In genomic region chr17:47688608-47689575, GRCm38 (mm10) we compare ENCODE assay signal across 8 mouse cellular contexts. TPM values are rescaled to one million over a fixed set of nuclear protein-coding genes. Genes with fewer than 3 reads are reported as not detected.
DNase-seq lines count a peak whose midpoint lies in the region; ATAC-seq and TF ChIP-seq lines count a peak whose summit lies in the region.

Gene Frs3 (plus strand): TSS chr17:47689030.

- peaks cover 15% of the 10 kb centered on the region for H3K36me3 ChIP-seq in ES-E14 (ENCODE audit: control insufficient read depth, insufficient read depth, low read length, poor library complexity, severe bottlenecking)
- peaks cover 17% of the 10 kb centered on the region for H3K36me3 ChIP-seq in forebrain, embryonic 14.5 days (ENCODE audit: control insufficient read depth, insufficient read depth, low read length)
- H3K36me3 ChIP-seq in heart, embryonic 16.5 days (ENCODE audit: control insufficient read depth, insufficient read depth): peaks cover 16% of the 10 kb centered on the region
- H3K36me3 ChIP-seq in neural tube, embryonic 13.5 days: peaks cover 21% of the 10 kb centered on the region

- no peak for DNase-seq in ES-E14 (ENCODE audit: low read depth, low spot score)
- DNase-seq in c-Kit-positive CD71-positive TER-119-positive erythroid progenitor cells, embryonic 14.5 days (ENCODE audit: low spot score): peak; percentile 39
- peak; percentile 69 for DNase-seq in forebrain, embryonic 14.5 days (ENCODE audit: low spot score)
- DNase-seq in kidney, postnatal 36 days: peak; percentile 47 to 81
- DNase-seq in lung, adult 18-20 months: peak; percentile 53 to 62
- peak; percentile 85 for DNase-seq in testis, postnatal 10 days (ENCODE audit: low spot score)

- H3K27ac ChIP-seq in ES-E14 (ENCODE audit: insufficient read depth, low read depth, low read length, poor library complexity, severe bottlenecking): peak within 1 kb of the TSS; percentile 72
- H3K27ac ChIP-seq in forebrain, embryonic 14.5 days (ENCODE audit: low read depth, low read length): peak within 1 kb of the TSS; percentile 75
- H3K27ac ChIP-seq in heart, embryonic 16.5 days (ENCODE audit: low read length): peak within 1 kb of the TSS; percentile 86
- H3K27ac ChIP-seq in neural tube, embryonic 13.5 days (replicated peaks): peak within 1 kb of the TSS; percentile 91

- 0 out of 2 replicates have a peak, but pooled peaks cover 5% of the 10 kb centered on the region for H3K27me3 ChIP-seq in forebrain, embryonic 14.5 days (replicated peaks; ENCODE audit: control insufficient read depth, insufficient read depth, low read length)
- H3K27me3 ChIP-seq in heart, embryonic 16.5 days (ENCODE audit: control insufficient read depth, insufficient read depth, low read length): no peaks in the 10 kb centered on the region
- H3K27me3 ChIP-seq in neural tube, embryonic 13.5 days: no peaks in the 10 kb centered on the region; the same call in 1 of the 2 replicates

- peak within 1 kb of the TSS; percentile 85 to 95 for H3K4me3 ChIP-seq in ES-E14 (ENCODE audit: insufficient read depth in 1 of 2, low read depth in 1 of 2, low read length in 2 of 2, poor library complexity in 1 of 2, severe bottlenecking in 1 of 2)
- H3K4me3 ChIP-seq in forebrain, embryonic 14.5 days (ENCODE audit: low read depth, low read length): peak within 1 kb of the TSS; percentile 81
- peak within 1 kb of the TSS; percentile 95 for H3K4me3 ChIP-seq in heart, embryonic 16.5 days (ENCODE audit: low read length)
- H3K4me3 ChIP-seq in neural tube, embryonic 13.5 days: peak within 1 kb of the TSS; percentile 66

- 1% methylated on average over 58 of the region's 58 CpGs for WGBS in forebrain, embryonic 14.5 days
- 1% methylated on average over 58 of the region's 58 CpGs for WGBS in heart, embryonic 16.5 days
- 1% methylated on average over 54 of the region's 58 CpGs for WGBS in neural tube, embryonic 13.5 days

- peak within 1 kb of the TSS; percentile 96 for H3K9ac ChIP-seq in ES-E14 (ENCODE audit: insufficient read depth, low read depth, low read length, poor library complexity, severe bottlenecking)
- peak within 1 kb of the TSS; percentile 85 for H3K9ac ChIP-seq in forebrain, embryonic 14.5 days (ENCODE audit: low read length)
- H3K9ac ChIP-seq in heart, embryonic 16.5 days (ENCODE audit: low read length): peak within 1 kb of the TSS; percentile 91
- H3K9ac ChIP-seq in neural tube, embryonic 13.5 days: peak within 1 kb of the TSS; percentile 95

- H3K4me1 ChIP-seq in ES-E14 (ENCODE audit: control insufficient read depth in 2 of 2, insufficient read depth in 2 of 2, low read length in 2 of 2, poor library complexity in 1 of 2): peaks cover 3 to 9% of the 10 kb centered on the region in 2 experiments; a peak in 1 of 4 replicates
- peaks cover 12% of the 10 kb centered on the region for H3K4me1 ChIP-seq in forebrain, embryonic 14.5 days (ENCODE audit: control insufficient read depth, insufficient read depth, low read length)
- peaks cover 13% of the 10 kb centered on the region for H3K4me1 ChIP-seq in heart, embryonic 16.5 days (ENCODE audit: control insufficient read depth, insufficient read depth, low read length)
- H3K4me1 ChIP-seq in neural tube, embryonic 13.5 days (replicated peaks): peaks cover 32% of the 10 kb centered on the region

- peak within 1 kb of the TSS; percentile 96 for H3K4me2 ChIP-seq in forebrain, embryonic 14.5 days (ENCODE audit: low read length)
- peak within 1 kb of the TSS; percentile 98 for H3K4me2 ChIP-seq in heart, embryonic 16.5 days (ENCODE audit: low read depth, low read length)
- peak within 1 kb of the TSS; percentile 96 for H3K4me2 ChIP-seq in neural tube, embryonic 13.5 days

- peak; percentile 62 for ATAC-seq in forebrain, embryonic 14.5 days
- peak; percentile 71 for ATAC-seq in heart, embryonic 16.5 days (replicated peaks; ENCODE audit: extremely low read depth, insufficient read depth, low FRiP score)
- peak; percentile 73 for ATAC-seq in neural tube, embryonic 13.5 days (ENCODE audit: low read depth)

- in situ Hi-C loops in ES-E14 (cut with MboI; ENCODE audit: low sequenced_read_pairs in 2 of 2, unreplicated experiment in 2 of 2): no loop called here

- H3K9me3 ChIP-seq in ES-E14 (ENCODE audit: control insufficient read depth, insufficient read depth, low read depth, low read length): no peaks in the 10 kb centered on the region
- no peaks in the 10 kb centered on the region for H3K9me3 ChIP-seq in forebrain, embryonic 14.5 days (replicated peaks; ENCODE audit: control insufficient read depth, low read length)
- no peaks in the 10 kb centered on the region for H3K9me3 ChIP-seq in heart, embryonic 16.5 days (replicated peaks; ENCODE audit: control insufficient read depth, low read length)
- no peaks in the 10 kb centered on the region for H3K9me3 ChIP-seq in neural tube, embryonic 13.5 days

TF ChIP-seq in ES-E14, 5 proteins besides CTCF, POLR2A, EP300 and RAD21:
- TF ChIP-seq MAFK (IDR thresholded peaks at IDR 0.05; ENCODE audit: insufficient read depth, low read depth, low read length) (no peak), ZC3H11A (IDR thresholded peaks at IDR 0.05; ENCODE audit: borderline replicate concordance, low read depth, low read length) (no peak), HCFC1 (IDR thresholded peaks at IDR 0.05; ENCODE audit: borderline replicate concordance, insufficient read depth, low read length) (no peak), ZNF384 (IDR thresholded peaks at IDR 0.05; ENCODE audit: low read depth, low read length) (no peak), CHD2 (IDR thresholded peaks at IDR 0.05; ENCODE audit: low read depth, low read length) (no peak)

RNA-seq across cellular contexts. Expression of gene Frs3, which starts in this region (rescaled TPM):
- total RNA-seq in ES-E14 (2012; rRNA removed): 8.4 and 15.9 TPM in 2 replicates
- 16.1 and 17.4 TPM in 2 replicates for polyA plus RNA-seq in forebrain, embryonic 14.5 days (2014; fragmentation: Nextera tagmentation; extraction: Ambion mirVana)
- 3.9 and 5.1 TPM in 2 replicates for polyA plus RNA-seq in heart, embryonic 16.5 days (2015; fragmentation: Nextera tagmentation; extraction: Ambion mirVana)
- 34.2 and 36.3 TPM in 2 replicates for polyA plus RNA-seq in neural tube, embryonic 13.5 days (2015; fragmentation: Nextera tagmentation; extraction: Ambion mirVana)
